Mouse (Mus musculus): ENCODE data around the gene 2210408I21Rik.

Gene 2210408I21Rik

GRCm38 (mm10) chr13:77478425-77479119, 343.2 kb downstream of the 2210408I21Rik start:
- no peak for DNase-seq (ENCODE audit: low read depth, low spot score)

DNA sequence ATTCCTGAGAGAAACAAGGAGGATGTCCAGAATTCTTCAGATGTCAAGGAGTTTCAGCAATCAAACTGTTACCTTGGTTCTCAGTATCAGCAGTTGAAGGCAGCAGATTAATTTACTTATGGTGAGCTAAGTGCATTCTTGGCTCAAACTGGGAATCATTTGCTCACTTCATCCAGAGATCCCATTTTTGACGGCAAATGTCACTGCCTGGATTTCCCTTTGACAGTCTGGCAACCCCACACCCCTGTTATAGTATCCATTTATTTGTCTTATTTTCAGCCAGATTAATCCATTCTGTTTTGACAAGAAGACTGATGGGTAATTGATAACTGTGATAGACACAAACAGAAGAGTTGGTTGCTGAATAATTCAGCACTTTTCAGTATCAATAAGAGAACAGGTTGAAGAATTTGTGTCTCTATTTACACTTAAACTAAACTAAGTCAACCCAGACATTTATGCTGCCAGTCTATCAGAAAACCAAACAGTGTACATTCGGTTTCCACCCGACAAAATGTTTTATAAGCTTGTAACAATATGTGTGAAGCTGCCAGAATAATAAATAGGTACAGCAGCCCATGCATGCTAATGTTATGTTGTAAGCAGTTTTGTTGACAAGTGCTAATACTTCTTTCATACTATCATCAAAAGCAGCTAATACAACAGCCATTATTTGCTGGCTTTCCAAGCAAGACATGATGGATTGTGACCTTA, 354.8 kb downstream of the 2210408I21Rik start:
- no peak for DNase-seq (ENCODE audit: low read depth, low spot score)

GRCm38 (mm10) chr13:77514046-77514445, 378.7 kb downstream of the 2210408I21Rik start:
- DNase-seq (ENCODE audit: low read depth, low spot score), result no peak

GRCm38 (mm10) chr13:77528960-77529699, 393.8 kb downstream of the 2210408I21Rik start:
- no peak for DNase-seq (ENCODE audit: low read depth, low spot score)

DNA sequence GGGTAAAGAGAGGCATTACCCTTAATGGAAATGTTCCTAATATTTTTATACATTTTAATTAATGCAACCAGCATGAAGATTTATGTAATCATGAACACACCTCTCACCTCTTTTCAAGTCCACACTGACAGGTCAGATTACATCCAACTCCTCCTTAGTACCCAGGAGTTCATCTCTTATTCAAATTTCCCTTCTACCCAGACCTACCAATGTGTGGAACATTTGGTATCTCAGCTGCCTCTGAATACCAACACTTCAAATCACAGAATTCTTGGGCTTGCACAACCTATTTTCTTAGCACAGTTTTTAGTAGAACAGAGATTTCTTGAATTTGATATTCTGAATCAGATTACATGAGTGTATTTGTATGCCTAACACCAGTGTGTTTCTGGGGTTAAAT, 394.4 kb downstream of the 2210408I21Rik start:
- no peak for DNase-seq (ENCODE audit: low read depth, low spot score)

DNA sequence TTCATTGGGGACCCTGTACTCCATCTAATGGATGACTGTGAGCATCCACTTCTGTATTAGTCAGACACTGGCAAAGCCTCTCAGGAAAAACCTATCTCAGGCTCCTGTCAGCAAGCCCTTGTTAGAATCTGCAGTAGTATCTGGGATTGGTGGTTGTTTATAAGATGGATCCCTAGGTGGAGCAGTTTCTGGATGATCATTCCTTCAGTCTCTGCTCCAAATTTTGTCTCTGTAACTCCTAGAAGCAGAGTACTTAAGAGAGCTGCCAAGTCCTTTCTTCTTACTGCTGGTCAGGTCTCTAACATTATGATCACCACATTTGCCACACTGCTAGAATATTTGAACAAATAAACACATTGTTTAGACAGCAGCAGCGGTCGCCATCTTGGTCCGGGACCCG, 402.1 kb downstream of the 2210408I21Rik start:
- DNase-seq (ENCODE audit: low read depth, low spot score), result no peak

GRCm38 (mm10) chr13:77547486-77548385, 412.4 kb downstream of the 2210408I21Rik start:
- DNase-seq (ENCODE audit: low read depth, low spot score), result no peak

DNA sequence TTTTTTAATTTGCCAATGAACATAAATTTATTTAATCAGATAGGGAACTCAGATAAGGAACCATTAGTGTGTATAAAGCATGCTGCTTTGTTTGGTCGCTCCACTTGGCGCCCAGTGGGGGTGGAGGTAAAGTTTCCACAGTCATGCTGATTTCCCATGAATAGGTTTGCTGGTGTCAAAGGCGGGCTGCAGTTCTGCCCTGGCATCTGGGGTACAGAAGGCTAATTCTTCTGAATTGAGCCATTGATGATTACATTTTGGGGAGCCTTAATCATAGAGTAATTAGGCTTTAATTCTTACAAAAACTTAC, 413.0 kb downstream of the 2210408I21Rik start:
- no peak for DNase-seq (ENCODE audit: low read depth, low spot score)

DNA sequence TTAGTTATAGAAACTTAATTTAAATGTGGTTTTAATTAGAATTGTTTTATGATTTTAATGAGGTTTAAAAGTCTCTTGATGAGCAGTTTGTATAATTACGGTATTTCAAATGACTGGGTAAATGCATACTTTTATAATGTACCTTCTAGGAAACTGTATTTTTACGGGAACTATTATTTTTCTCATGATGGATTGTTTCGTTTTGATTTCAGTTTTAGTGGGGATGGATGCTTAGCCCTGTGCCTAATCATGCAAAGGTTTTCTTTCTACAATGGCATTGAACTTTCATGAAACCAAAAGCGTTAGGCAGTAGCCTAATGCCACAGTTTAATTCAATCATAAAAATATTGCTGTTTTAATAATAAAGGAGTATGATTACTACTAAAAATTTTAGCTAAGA, 413.4 kb downstream of the 2210408I21Rik start:
- no peak for DNase-seq (ENCODE audit: low read depth, low spot score)

GRCm38 (mm10) chr13:77594011-77594410, 458.7 kb downstream of the 2210408I21Rik start:
- DNase-seq (ENCODE audit: low read depth, low spot score), result no peak

GRCm38 (mm10) chr13:77615346-77615745, 480.0 kb downstream of the 2210408I21Rik start:
- DNase-seq (ENCODE audit: low read depth, low spot score), result no peak
